Mouse (Mus musculus): Measurements from ENCODE around the gene Lman2. TPM values are rescaled to one million over a fixed set of nuclear protein-coding genes. Genes with fewer than 3 reads are reported as not detected.

Gene Lman2
- 101 and 110 TPM in 2 replicates for polyA plus RNA-seq (2016; fragmentation: Nextera tagmentation; extraction: Ambion mirVana)

GRCm38 (mm10) chr13:55362453-55363060 lies at the start of gene Lman2:
Gene Lman2, minus strand, starts transcription at chr13:55362783.
- Histone ChIP-seq H3K27me3 (replicated peaks; ENCODE audit: low read depth, poor library complexity, severe bottlenecking) (no peaks in the 10 kb centered on the region), H3K27ac (replicated peaks) (peak within 1 kb of the TSS; percentile 92), H3K36me3 (replicated peaks) (peaks cover 37% of the 10 kb centered on the region), H3K9me3 (no peaks in the 10 kb centered on the region), H3K4me3 (peak within 1 kb of the TSS; percentile 99), H3K4me1 (peaks cover 18% of the 10 kb centered on the region)
- peak; percentile 97 for DNase-seq (ENCODE audit: low spot score)
- WGBS: under 1% methylated on average over 35 of the region's 35 CpGs

DNA sequence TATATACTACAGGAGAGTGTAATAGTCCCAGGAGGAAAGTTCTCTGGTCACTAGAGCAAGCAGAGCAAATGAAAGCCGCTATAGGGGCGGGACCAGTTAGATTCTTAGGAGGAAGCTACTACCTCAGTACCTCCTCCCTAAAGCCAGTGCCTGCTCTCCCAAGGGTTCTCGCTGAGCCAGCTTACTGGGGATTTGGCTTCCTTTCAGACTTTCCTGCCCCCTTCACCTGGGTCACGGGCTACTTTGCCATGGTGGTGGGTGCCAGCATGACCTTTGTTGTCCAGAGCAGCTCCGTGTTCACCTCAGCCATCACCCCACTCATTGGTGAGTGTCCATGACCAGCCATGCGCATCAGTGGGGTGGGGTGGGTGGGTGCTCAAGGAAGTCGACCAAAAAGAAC lies 49.2 kb upstream of the Lman2 start:
- Histone ChIP-seq H3K36me3 (replicated peaks) (no peaks in the 10 kb centered on the region), H3K9me3 (no peaks in the 10 kb centered on the region), H3K27me3 (replicated peaks; ENCODE audit: low read depth, poor library complexity, severe bottlenecking) (peaks cover 50% of the 10 kb centered on the region), H3K4me1 (peaks cover 10% of the 10 kb centered on the region), H3K27ac (replicated peaks) (no peak overlapping the region), H3K4me3 (no peak overlapping the region)
- 79% methylated on average over 7 of the region's 7 CpGs for WGBS
- DNase-seq (ENCODE audit: low spot score): no peak

GRCm38 (mm10) chr13:55408546-55409120 lies 46.0 kb upstream of the Lman2 start:
- Histone ChIP-seq H3K9me3 (no peaks in the 10 kb centered on the region), H3K36me3 (replicated peaks) (no peaks in the 10 kb centered on the region), H3K4me1 (peaks cover 13% of the 10 kb centered on the region), H3K27me3 (replicated peaks; ENCODE audit: low read depth, poor library complexity, severe bottlenecking) (peaks cover 48% of the 10 kb centered on the region), H3K4me3 (no peak overlapping the region), H3K27ac (replicated peaks) (no peak overlapping the region)
- DNase-seq (ENCODE audit: low spot score): no peak
- 86% methylated on average over 19 of the region's 19 CpGs for WGBS

DNA sequence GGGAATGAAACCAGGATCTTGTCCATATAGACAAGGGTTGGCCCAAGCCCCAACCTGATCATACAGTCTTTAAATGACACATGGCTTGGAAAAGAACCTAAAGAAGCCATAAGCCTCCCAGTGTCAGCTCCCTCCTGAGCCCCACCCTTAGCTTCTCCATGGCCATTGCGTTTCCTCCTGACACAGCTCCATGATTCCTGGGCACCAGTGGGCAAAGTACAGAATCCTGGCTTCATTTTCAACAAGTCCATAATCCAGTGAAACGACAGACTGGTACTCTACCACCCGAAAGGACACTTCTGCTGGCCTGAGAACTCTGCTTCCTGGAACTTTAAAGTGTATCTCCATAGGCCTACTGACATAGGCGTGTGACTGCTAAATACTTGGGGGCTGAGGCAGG lies 44.8 kb upstream of the Lman2 start:
- Histone ChIP-seq H3K27ac (replicated peaks) (no peak overlapping the region), H3K4me1 (peaks cover 17% of the 10 kb centered on the region), H3K4me3 (no peak overlapping the region), H3K27me3 (replicated peaks; ENCODE audit: low read depth, poor library complexity, severe bottlenecking) (peaks cover 36% of the 10 kb centered on the region), H3K9me3 (no peaks in the 10 kb centered on the region), H3K36me3 (replicated peaks) (no peaks in the 10 kb centered on the region)
- no peak for DNase-seq (ENCODE audit: low spot score)
- WGBS: 83% methylated on average over 4 of the region's 4 CpGs

DNA sequence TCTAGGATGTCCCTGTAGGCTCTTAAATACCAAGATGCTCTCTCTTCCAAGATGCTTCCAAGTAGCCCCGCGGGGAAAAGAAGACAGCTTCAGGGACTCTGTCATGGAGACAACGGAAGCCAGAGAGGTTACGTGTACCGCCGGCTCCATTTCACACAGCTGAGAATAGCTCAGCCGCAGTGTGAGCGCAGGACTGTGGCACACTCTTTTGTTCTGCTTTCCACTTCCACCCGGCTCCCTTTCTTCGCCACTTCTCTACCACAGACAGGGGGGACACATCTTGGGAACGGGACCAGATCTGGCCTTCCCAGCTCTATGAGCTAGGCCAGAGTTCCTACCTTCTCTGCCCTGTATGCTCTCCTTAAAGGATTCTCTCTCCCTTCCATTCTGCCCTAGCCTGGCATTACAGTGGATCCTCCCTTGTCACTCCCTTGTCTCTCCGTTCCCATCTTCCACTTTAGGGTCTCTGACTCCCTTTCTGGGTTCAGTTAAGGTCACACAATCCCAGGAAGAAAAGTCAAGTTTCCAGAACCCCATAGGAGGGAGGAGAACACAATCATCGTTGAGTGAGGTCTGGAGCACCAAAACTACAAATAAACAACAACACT lies 43.3 kb upstream of the Lman2 start:
- Histone ChIP-seq H3K27me3 (replicated peaks; ENCODE audit: low read depth, poor library complexity, severe bottlenecking) (peaks cover 31% of the 10 kb centered on the region), H3K27ac (replicated peaks) (peak overlapping the region; percentile 88), H3K4me1 (peaks cover 17% of the 10 kb centered on the region), H3K9me3 (no peaks in the 10 kb centered on the region), H3K4me3 (peak overlapping the region; percentile 25; the same call in 1 of the 2 replicates), H3K36me3 (replicated peaks) (no peaks in the 10 kb centered on the region)
- DNase-seq (ENCODE audit: low spot score): no peak
- 60% methylated on average over 13 of the region's 13 CpGs for WGBS

DNA sequence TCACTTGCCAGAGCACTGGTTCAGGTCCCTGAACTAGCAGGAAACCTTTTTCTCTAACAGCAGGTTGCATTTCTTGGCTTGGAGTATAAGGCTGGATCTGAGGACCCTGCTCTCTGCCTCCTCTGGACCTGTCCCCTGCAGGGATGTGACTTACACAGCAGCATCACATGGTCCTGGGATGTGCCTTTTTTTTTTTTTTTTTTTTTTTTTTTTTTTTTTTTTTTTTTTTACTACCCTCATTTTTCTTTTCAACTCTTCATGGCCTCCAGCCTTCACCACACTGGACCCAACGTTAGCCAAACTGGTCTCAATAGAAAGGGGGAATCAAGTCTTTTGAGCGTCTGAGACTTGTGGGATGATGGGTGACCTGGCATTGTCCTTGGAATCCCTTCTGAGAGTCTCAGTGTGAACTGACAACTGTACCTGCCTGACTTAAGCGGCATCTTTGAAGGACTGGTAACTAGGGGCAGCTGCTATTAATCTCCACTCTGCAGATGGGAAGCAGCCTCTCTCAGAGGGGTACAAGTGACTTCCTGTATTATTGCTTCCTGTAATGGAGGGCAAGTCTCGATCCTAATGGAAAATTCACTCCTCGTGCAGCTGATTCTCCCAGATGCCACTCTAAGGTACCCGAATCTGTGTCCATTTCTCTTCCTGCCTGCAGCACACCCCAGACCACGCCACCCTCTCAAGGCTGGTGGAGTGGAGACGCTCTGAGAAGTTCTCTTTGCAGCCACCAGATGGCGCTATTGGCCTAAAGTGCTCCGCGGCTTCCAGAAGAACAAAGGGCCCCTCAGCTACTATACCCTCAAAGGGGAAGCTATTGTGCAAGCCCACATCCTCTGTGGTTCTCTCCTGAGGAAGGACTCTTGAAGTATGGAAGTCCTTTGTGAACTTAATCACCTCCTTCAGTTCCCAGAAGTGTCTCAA lies 42.5 kb upstream of the Lman2 start:
- Histone ChIP-seq H3K27ac (replicated peaks) (peak overlapping the region; percentile 88), H3K4me1 (peaks cover 17% of the 10 kb centered on the region), H3K9me3 (no peaks in the 10 kb centered on the region), H3K4me3 (peak overlapping the region; percentile 33; the same call in 1 of the 2 replicates), H3K36me3 (replicated peaks) (no peaks in the 10 kb centered on the region), H3K27me3 (replicated peaks; ENCODE audit: low read depth, poor library complexity, severe bottlenecking) (peaks cover 35% of the 10 kb centered on the region)
- 16% methylated on average over 11 of the region's 11 CpGs for WGBS
- DNase-seq (ENCODE audit: low spot score): peak; percentile 87

GRCm38 (mm10) chr13:55403935-55404852 lies 41.6 kb upstream of the Lman2 start:
- Histone ChIP-seq H3K36me3 (replicated peaks) (no peaks in the 10 kb centered on the region), H3K4me3 (no peak overlapping the region), H3K9me3 (no peaks in the 10 kb centered on the region), H3K4me1 (peaks cover 17% of the 10 kb centered on the region), H3K27me3 (replicated peaks; ENCODE audit: low read depth, poor library complexity, severe bottlenecking) (peaks cover 37% of the 10 kb centered on the region), H3K27ac (replicated peaks) (no peak overlapping the region)
- DNase-seq (ENCODE audit: low spot score): no peak
- 75% methylated on average over 15 of the region's 15 CpGs for WGBS

GRCm38 (mm10) chr13:55403266-55403665 lies 40.7 kb upstream of the Lman2 start:
- H3K36me3 ChIP-seq (replicated peaks): no peaks in the 10 kb centered on the region
- no peak for DNase-seq (ENCODE audit: low spot score)
- H3K27ac ChIP-seq (replicated peaks): no peak overlapping the region
- H3K4me1 ChIP-seq: peaks cover 21% of the 10 kb centered on the region
- no peaks in the 10 kb centered on the region for H3K9me3 ChIP-seq
- peaks cover 41% of the 10 kb centered on the region for H3K27me3 ChIP-seq (replicated peaks; ENCODE audit: low read depth, poor library complexity, severe bottlenecking)
- no peak overlapping the region for H3K4me3 ChIP-seq
- 82% methylated on average over 7 of the region's 7 CpGs for WGBS

GRCm38 (mm10) chr13:55400039-55400346 lies 37.4 kb upstream of the Lman2 start:
- DNase-seq (ENCODE audit: low spot score): no peak
- WGBS: 84% methylated on average over 1 of the region's 1 CpGs
- H3K9me3 ChIP-seq: no peaks in the 10 kb centered on the region
- H3K27me3 ChIP-seq (replicated peaks; ENCODE audit: low read depth, poor library complexity, severe bottlenecking): peaks cover 31% of the 10 kb centered on the region
- no peak overlapping the region for H3K27ac ChIP-seq (replicated peaks)
- H3K4me1 ChIP-seq: peaks cover 16% of the 10 kb centered on the region
- no peaks in the 10 kb centered on the region for H3K36me3 ChIP-seq (replicated peaks)
- H3K4me3 ChIP-seq: no peak overlapping the region

DNA sequence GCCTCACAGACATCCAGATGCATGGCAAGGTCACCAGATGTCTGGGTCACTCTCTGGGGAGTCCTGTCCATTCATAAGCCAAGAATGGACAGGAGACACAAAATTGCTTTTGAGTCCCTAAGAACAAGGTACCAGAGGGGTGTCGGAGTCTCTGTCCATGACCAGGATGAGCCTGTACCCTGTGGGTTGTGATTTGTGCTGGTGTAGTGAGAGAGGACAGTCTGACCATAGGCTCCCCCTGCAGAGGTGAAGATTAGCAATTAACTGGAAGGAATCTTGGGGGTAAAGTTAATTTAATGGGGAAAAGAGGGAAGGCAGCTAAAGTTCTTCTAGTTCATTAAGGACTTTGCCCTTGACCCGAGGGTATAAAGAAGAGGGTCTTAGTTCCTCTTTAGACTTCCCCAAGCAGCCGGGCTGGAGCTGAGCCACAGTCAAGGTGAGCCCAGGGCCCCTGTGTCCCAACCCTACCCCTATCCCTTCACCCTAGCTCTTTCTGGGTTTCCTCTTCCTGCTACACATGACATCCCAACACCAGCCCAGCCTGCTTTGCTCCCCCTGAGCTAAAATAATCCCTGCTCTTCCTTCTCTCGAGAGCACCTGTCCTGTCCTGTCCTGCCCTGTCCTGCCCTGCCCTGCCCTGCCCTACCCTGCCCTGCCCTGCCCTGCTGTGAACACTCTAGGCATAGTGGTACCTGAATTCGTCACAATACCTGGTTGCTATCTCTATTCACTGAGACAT lies 36.9 kb upstream of the Lman2 start:
- Histone ChIP-seq H3K27ac (replicated peaks) (no peak overlapping the region), H3K4me3 (no peak overlapping the region), H3K4me1 (peaks cover 16% of the 10 kb centered on the region), H3K36me3 (replicated peaks) (no peaks in the 10 kb centered on the region), H3K9me3 (no peaks in the 10 kb centered on the region), H3K27me3 (replicated peaks; ENCODE audit: low read depth, poor library complexity, severe bottlenecking) (peaks cover 27% of the 10 kb centered on the region)
- 64% methylated on average over 5 of the region's 5 CpGs for WGBS
- DNase-seq (ENCODE audit: low spot score): no peak

DNA sequence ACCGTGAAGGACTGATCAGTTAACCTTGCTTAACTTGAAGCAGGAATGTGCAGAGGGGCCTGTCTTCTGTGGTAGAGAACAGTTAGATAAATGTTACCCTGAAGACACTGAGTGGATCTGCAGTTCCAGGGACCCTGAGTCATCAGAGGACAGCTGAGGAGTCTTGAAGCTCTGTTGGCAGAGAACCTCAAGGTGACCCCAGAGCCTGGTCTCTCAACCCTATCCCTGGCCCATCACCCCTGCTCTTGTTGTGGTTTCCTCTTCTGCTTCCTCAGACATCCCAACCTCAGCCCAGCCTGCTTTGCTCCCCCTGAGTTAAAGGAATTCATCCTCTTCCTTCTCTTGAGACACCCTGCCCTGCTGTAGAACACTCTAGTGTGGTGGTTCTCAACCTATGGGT lies 35.5 kb upstream of the Lman2 start, which contains the start of gene Slc34a1:
Gene Slc34a1 (plus strand): TSS at position 100 of the 400 bp plus-strand sequence.
- peaks cover 8% of the 10 kb centered on the region for H3K4me1 ChIP-seq
- H3K36me3 ChIP-seq (replicated peaks): no peaks in the 10 kb centered on the region
- 89% methylated on average over 1 of the region's 1 CpGs for WGBS
- peaks cover 19% of the 10 kb centered on the region; the same call in 1 of the 2 replicates for H3K27me3 ChIP-seq (replicated peaks; ENCODE audit: low read depth, poor library complexity, severe bottlenecking)
- DNase-seq (ENCODE audit: low spot score): no peak
- H3K9me3 ChIP-seq: no peaks in the 10 kb centered on the region
- H3K27ac ChIP-seq (replicated peaks): no peak within 1 kb of the TSS
- H3K4me3 ChIP-seq: no peak within 1 kb of the TSS

Data from embryonic facial prominence, embryonic 10.5 days (tissue).